Mouse (Mus musculus) skeletal muscle tissue, postnatal 0 days (tissue): ENCODE results near the gene Gpr87. TPM values are rescaled to one million over a fixed set of nuclear protein-coding genes. Genes with fewer than 3 reads are reported as not detected.

Experiments used
- polyA plus RNA-seq: library from polyadenylated mRNA; unstranded; fragments of >200 nt; fragmentation: Nextera tagmentation; extraction: Ambion mirVana; gene quantifications from 2 replicates; pipeline ENCODE4 v1.2.1, GENCODE M21; 2015

Gpr87 gene
- polyA plus RNA-seq = 1.1 TPM in 1 of 2 replicates, not detected in the other

GRCm38 (mm10) chr3:59194938-59195337, at the start of gene Gpr87:
Gene Gpr87, minus strand, starts transcription at chr3:59195104.

GRCm38 (mm10) chr3:59210727-59211126, 15.8 kb upstream of the Gpr87 start, which contains the start of gene P2ry13:
Gene P2ry13, minus strand, starts transcription at chr3:59210882.

GRCm38 (mm10) chr3:59153424-59153823, 41.5 kb downstream of the Gpr87 start, which contains the start of gene P2ry14:
Gene P2ry14, minus strand, starts transcription at chr3:59153618.

Other genes with a start within 250 kb of the Gpr87 start
- gene Med12l, start 189.3 kb downstream of the Gpr87 start, polyA plus RNA-seq = 0.32 TPM in 2 replicates
- gene Gpr171, start 93.3 kb downstream of the Gpr87 start, polyA plus RNA-seq = 0.54 and 0.68 TPM in 2 replicates
- 0.68 and 0.80 TPM in 2 replicates for gene P2ry14, start 41.5 kb downstream of the Gpr87 start, polyA plus RNA-seq
- 1.1 TPM in 2 replicates for gene P2ry13, start 15.8 kb upstream of the Gpr87 start, polyA plus RNA-seq
- 2.4 and 3.6 TPM in 2 replicates for gene P2ry12, start 67.8 kb upstream of the Gpr87 start, polyA plus RNA-seq
- gene Igsf10, start 149.3 kb upstream of the Gpr87 start, polyA plus RNA-seq = 5.8 and 6.0 TPM in 2 replicates